Mouse (Mus musculus) heart, embryonic 16.5 days (tissue): ENCODE results near the gene Dennd1b. TPM values are rescaled to one million over a fixed set of nuclear protein-coding genes. Genes with fewer than 3 reads are reported as not detected.

ENCODE experiments used
- ATAC-seq: fragments of 200-750 bp; cut with Nextera tagmentation; replicated peaks from 2 replicates; pipeline ENCODE4 v1.8.0; 2017; ENCODE audit warnings: moderate number of reproducible peaks; ENCODE audit not compliant: insufficient read depth, low FRiP score; ENCODE audit errors: extremely low read depth
- H3K27ac ChIP-seq: fragments of 300-500 bp; sonication (generic); 2 replicates; pipeline ENCODE4 v1.5.1; 2014; ENCODE audit warnings: mild to moderate bottlenecking, low read length, control low read depth, moderate library complexity
- H3K27me3 ChIP-seq: fragments of 300-500 bp; sonication (generic); 2 replicates; pipeline ENCODE4 v1.6.1; 2014; ENCODE audit warnings: low read length, mixed read lengths; ENCODE audit not compliant: control insufficient read depth, insufficient read depth
- H3K36me3 ChIP-seq: fragments of 300-500 bp; sonication (generic); 2 replicates; pipeline ENCODE4 v1.6.1; 2014; ENCODE audit not compliant: control insufficient read depth, insufficient read depth
- H3K4me1 ChIP-seq: fragments of 300-500 bp; sonication (generic); 2 replicates; pipeline ENCODE4 v1.6.1; 2014; ENCODE audit warnings: low read length, mixed read lengths; ENCODE audit not compliant: control insufficient read depth, insufficient read depth
- H3K4me2 ChIP-seq: fragments of 300-500 bp; sonication (generic); 2 replicates; pipeline ENCODE4 v1.6.1; 2014; ENCODE audit warnings: low read depth, mild to moderate bottlenecking, control low read depth, low read length
- H3K4me3 ChIP-seq: fragments of 300-500 bp; sonication (generic); 2 replicates; pipeline ENCODE4 v1.5.1; 2014; ENCODE audit warnings: mild to moderate bottlenecking, control low read depth, low read length
- H3K9ac ChIP-seq: fragments of 300-500 bp; sonication (generic); 2 replicates; pipeline ENCODE4 v1.6.1; 2014; ENCODE audit warnings: low read length, control low read depth
- H3K9me3 ChIP-seq: fragments of 300-500 bp; sonication (generic); replicated peaks from 2 replicates; pipeline ENCODE4 v1.6.1; 2016; ENCODE audit warnings: low read length; ENCODE audit not compliant: control insufficient read depth
- WGBS: fragments of 180-500 bp; shearing (Covaris S2); extraction: QIAGEN DNeasy Blood & Tissue Kit; methylation state at CpG from one replicate; pipeline ENCODE4 v1.1.7; 2014; 5-methylcytosine and 5-hydroxymethylcytosine counted together
- polyA plus RNA-seq: library from polyadenylated mRNA; unstranded; fragments of >200 nt; fragmentation: Nextera tagmentation; extraction: Ambion mirVana; gene quantifications from 2 replicates; pipeline ENCODE4 v1.2.1, GENCODE M21; 2015

The Dennd1b gene
- polyA plus RNA-seq, 1 experiment from 2014 or later, result 10.0 TPM

GRCm38 (mm10) chr1:138957111-138957510 lies 6.1 kb upstream of the Dennd1b start:
- no peaks in the 10 kb centered on the region for H3K4me1 ChIP-seq
- ATAC-seq, result no peak
- H3K27me3 ChIP-seq, result no peaks in the 10 kb centered on the region
- H3K9ac ChIP-seq, result no peak overlapping the region
- H3K9me3 ChIP-seq, result no peaks in the 10 kb centered on the region
- no peak overlapping the region for H3K4me2 ChIP-seq
- H3K27ac ChIP-seq, result no peak overlapping the region
- no peaks in the 10 kb centered on the region for H3K36me3 ChIP-seq
- WGBS, result 68% methylated on average over 4 of the region's 4 CpGs
- H3K4me3 ChIP-seq, result no peak overlapping the region

- no peaks in the 10 kb centered on the region for H3K36me3 ChIP-seq
- no peak overlapping the region for H3K27ac ChIP-seq
- 80% methylated on average over 3 of the region's 3 CpGs for WGBS
- no peaks in the 10 kb centered on the region for H3K9me3 ChIP-seq
- peaks cover 4% of the 10 kb centered on the region; the same call in 1 of the 2 replicates for H3K4me1 ChIP-seq
- H3K4me3 ChIP-seq, result no peak overlapping the region
- no peak overlapping the region for H3K4me2 ChIP-seq
- no peak for ATAC-seq
- H3K27me3 ChIP-seq, result no peaks in the 10 kb centered on the region
- no peak overlapping the region for H3K9ac ChIP-seq
Measured at GRCm38 (mm10) chr1:138958863-138959262, 4.4 kb upstream of the Dennd1b start.

GRCm38 (mm10) chr1:138959903-138960483 lies 3.2 kb upstream of the Dennd1b start:
- peaks cover 4% of the 10 kb centered on the region; the same call in 1 of the 2 replicates for H3K4me1 ChIP-seq
- H3K9ac ChIP-seq, result no peak overlapping the region
- H3K36me3 ChIP-seq, result no peaks in the 10 kb centered on the region
- 56% methylated on average over 4 of the region's 4 CpGs for WGBS
- no peak for ATAC-seq
- H3K4me2 ChIP-seq, result no peak overlapping the region
- no peaks in the 10 kb centered on the region for H3K9me3 ChIP-seq
- no peak overlapping the region for H3K4me3 ChIP-seq
- no peaks in the 10 kb centered on the region for H3K27me3 ChIP-seq
- no peak overlapping the region for H3K27ac ChIP-seq

GRCm38 (mm10) chr1:138962266-138963101 lies 751 bp upstream of the Dennd1b start:
- WGBS, result 48% methylated on average over 9 of the region's 9 CpGs
- Histone ChIP-seq H3K27ac (peak overlapping the region; percentile 95), H3K36me3 (no peaks in the 10 kb centered on the region; the same call in 1 of the 2 replicates), H3K9ac (peak overlapping the region; percentile 89), H3K4me2 (peak overlapping the region; percentile 65), H3K4me1 (peaks cover 25% of the 10 kb centered on the region), H3K4me3 (peak overlapping the region; percentile 85), H3K27me3 (no peaks in the 10 kb centered on the region), H3K9me3 (no peaks in the 10 kb centered on the region)
- ATAC-seq, result no peak

GRCm38 (mm10) chr1:138963868-138964458 lies 728 bp downstream of the Dennd1b start:
- ATAC-seq, result peak; percentile 76
- H3K4me2 ChIP-seq, result peak overlapping the region; percentile 65
- H3K4me1 ChIP-seq, result peaks cover 28% of the 10 kb centered on the region
- H3K9me3 ChIP-seq, result no peaks in the 10 kb centered on the region
- H3K4me3 ChIP-seq, result peak overlapping the region; percentile 85
- H3K27ac ChIP-seq, result peak overlapping the region; percentile 95
- WGBS, result 1% methylated on average over 35 of the region's 50 CpGs
- peak overlapping the region; percentile 89 for H3K9ac ChIP-seq
- H3K27me3 ChIP-seq, result no peaks in the 10 kb centered on the region
- no peaks in the 10 kb centered on the region; the same call in 1 of the 2 replicates for H3K36me3 ChIP-seq

- no peak overlapping the region for H3K9ac ChIP-seq
- no peak for ATAC-seq
- H3K4me3 ChIP-seq, result no peak overlapping the region
- no peak overlapping the region for H3K27ac ChIP-seq
- no peaks in the 10 kb centered on the region for H3K9me3 ChIP-seq
- no peaks in the 10 kb centered on the region; the same call in 1 of the 2 replicates for H3K36me3 ChIP-seq
- no peaks in the 10 kb centered on the region for H3K27me3 ChIP-seq
- peak overlapping the region; percentile 10; the same call in 1 of the 2 replicates for H3K4me2 ChIP-seq
- peaks cover 28% of the 10 kb centered on the region for H3K4me1 ChIP-seq
Measured at GRCm38 (mm10) chr1:138965069-138965468, 1.8 kb downstream of the Dennd1b start.

- H3K27me3 ChIP-seq, result no peaks in the 10 kb centered on the region
- ATAC-seq, result no peak
- H3K27ac ChIP-seq, result no peak overlapping the region
- H3K9me3 ChIP-seq, result no peaks in the 10 kb centered on the region
- H3K4me3 ChIP-seq, result no peak overlapping the region
- no peak overlapping the region for H3K4me2 ChIP-seq
- H3K36me3 ChIP-seq, result no peaks in the 10 kb centered on the region; the same call in 1 of the 2 replicates
- H3K4me1 ChIP-seq, result peaks cover 28% of the 10 kb centered on the region
- 54% methylated on average over 2 of the region's 2 CpGs for WGBS
- no peak overlapping the region for H3K9ac ChIP-seq
Measured at GRCm38 (mm10) chr1:138965511-138965910, 2.3 kb downstream of the Dennd1b start.

- 89% methylated on average over 7 of the region's 7 CpGs for WGBS
- H3K27ac ChIP-seq, result 0 out of 2 replicates have a peak overlapping the region, but pooled peaks have one; percentile 40
- no peaks in the 10 kb centered on the region for H3K9me3 ChIP-seq
- ATAC-seq, result no peak
- H3K36me3 ChIP-seq, result no peaks in the 10 kb centered on the region; the same call in 1 of the 2 replicates
- H3K9ac ChIP-seq, result no peak overlapping the region
- no peak overlapping the region for H3K4me3 ChIP-seq
- H3K27me3 ChIP-seq, result no peaks in the 10 kb centered on the region
- H3K4me1 ChIP-seq, result peaks cover 29% of the 10 kb centered on the region
- H3K4me2 ChIP-seq, result no peak overlapping the region
Measured at GRCm38 (mm10) chr1:138967450-138967849, 4.2 kb downstream of the Dennd1b start.

- no peak overlapping the region for H3K9ac ChIP-seq
- ATAC-seq, result no peak
- no peak overlapping the region for H3K4me2 ChIP-seq
- no peak overlapping the region for H3K4me3 ChIP-seq
- no peaks in the 10 kb centered on the region for H3K9me3 ChIP-seq
- H3K4me1 ChIP-seq, result peaks cover 33% of the 10 kb centered on the region
- WGBS, result 63% methylated on average over 4 of the region's 4 CpGs
- H3K27ac ChIP-seq, result 0 out of 2 replicates have a peak overlapping the region, but pooled peaks have one; percentile 2
- no peaks in the 10 kb centered on the region; the same call in 1 of the 2 replicates for H3K36me3 ChIP-seq
- H3K27me3 ChIP-seq, result no peaks in the 10 kb centered on the region
Measured at GRCm38 (mm10) chr1:138970053-138970452, 6.8 kb downstream of the Dennd1b start.
